Mouse (Mus musculus) fat pad, adult 2 months (tissue): Measurements from ENCODE around the gene Txndc5.
A peak's percentile ranks its signal among the peaks of the same experiment; 100 is the strongest.

Source experiments
- DNase-seq: peaks from one replicate; pipeline ENCODE4 v3.0.0-alpha.2; 2011; ENCODE audit warnings: low read depth, low spot score; ENCODE audit errors: extremely low read depth

The Txndc5 gene

GRCm38 (mm10) chr13:38528687-38529294, at the start of gene Txndc5:
TSS of gene Txndc5 (minus strand) at chr13:38528824.
- peak; percentile 37 for DNase-seq

DNA sequence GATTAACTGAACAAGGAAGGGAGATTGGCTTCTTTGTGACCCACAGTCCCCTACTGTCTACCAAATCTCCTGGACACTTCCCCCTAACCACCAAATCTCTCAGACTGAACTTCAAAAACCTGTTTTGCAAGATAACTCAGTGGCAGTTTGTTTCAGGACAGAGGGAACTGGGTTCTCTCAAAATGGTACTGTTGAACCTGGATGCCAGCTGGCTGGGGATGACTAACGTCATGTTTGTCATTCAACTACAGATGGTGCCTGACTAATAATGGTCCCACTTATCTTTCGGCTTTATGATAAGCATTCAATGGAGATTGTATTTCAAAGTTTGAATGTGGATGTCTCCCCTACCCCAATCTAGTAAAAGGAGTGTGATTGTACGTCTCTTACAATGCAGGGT, 46.0 kb upstream of the Txndc5 start:
- no peak for DNase-seq

- DNase-seq, result no peak
These were observed 44.7 kb upstream of the Txndc5 start for GRCm38 (mm10) chr13:38573281-38573680.

- DNase-seq, result no peak
These were observed 36.6 kb upstream of the Txndc5 start for GRCm38 (mm10) chr13:38565245-38565644.

GRCm38 (mm10) chr13:38554611-38555010, 26.0 kb upstream of the Txndc5 start:
- no peak for DNase-seq

DNA sequence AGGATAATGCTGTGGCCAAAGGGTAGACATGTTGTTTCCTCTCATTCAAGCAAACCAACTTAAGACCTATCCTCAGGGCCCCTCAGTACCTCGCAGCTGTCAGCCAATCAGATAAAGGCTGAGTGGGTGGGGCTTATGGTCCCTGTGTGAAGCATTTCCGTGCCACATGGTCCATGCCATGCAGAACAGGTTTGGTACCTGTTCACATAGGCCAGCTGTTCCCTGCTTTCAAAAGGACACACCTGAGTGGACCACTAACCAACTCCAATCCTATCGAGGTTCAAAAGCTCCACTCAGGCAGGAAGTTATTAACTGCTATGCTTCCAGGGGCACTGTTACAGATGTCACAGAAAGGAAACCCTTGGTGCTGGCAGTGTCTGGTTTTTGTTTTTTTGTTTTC, 25.6 kb upstream of the Txndc5 start:
- DNase-seq, result no peak

GRCm38 (mm10) chr13:38548681-38549080, 20.1 kb upstream of the Txndc5 start:
- no peak for DNase-seq

- DNase-seq, result no peak
These were observed 19.1 kb upstream of the Txndc5 start for GRCm38 (mm10) chr13:38547717-38548116.

- no peak for DNase-seq
These were observed 18.1 kb upstream of the Txndc5 start for GRCm38 (mm10) chr13:38546754-38547153.

DNA sequence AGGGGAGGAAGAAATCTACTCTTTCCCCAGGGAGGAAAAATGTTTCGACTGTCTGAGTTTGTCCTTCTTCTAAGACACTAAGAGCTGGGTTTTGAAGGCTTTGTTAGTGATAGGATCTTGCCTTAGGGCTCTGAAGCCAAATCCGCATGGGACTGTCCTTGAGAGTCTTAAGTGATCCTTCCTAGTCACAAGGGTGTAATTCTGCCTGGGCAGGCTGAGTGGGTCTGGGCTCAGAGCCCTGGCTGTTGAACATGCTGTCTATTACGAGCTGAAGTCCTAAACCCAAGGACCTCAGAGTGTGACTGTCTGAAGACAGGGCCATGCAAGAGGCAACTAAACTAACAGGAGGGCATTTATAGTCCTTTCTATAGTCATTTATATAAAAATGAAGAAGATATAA, 16.8 kb upstream of the Txndc5 start:
- DNase-seq, result no peak

GRCm38 (mm10) chr13:38544769-38545445, 16.3 kb upstream of the Txndc5 start:
- no peak for DNase-seq

- no peak for DNase-seq
These were observed 15.0 kb upstream of the Txndc5 start for GRCm38 (mm10) chr13:38543455-38544125.

DNA sequence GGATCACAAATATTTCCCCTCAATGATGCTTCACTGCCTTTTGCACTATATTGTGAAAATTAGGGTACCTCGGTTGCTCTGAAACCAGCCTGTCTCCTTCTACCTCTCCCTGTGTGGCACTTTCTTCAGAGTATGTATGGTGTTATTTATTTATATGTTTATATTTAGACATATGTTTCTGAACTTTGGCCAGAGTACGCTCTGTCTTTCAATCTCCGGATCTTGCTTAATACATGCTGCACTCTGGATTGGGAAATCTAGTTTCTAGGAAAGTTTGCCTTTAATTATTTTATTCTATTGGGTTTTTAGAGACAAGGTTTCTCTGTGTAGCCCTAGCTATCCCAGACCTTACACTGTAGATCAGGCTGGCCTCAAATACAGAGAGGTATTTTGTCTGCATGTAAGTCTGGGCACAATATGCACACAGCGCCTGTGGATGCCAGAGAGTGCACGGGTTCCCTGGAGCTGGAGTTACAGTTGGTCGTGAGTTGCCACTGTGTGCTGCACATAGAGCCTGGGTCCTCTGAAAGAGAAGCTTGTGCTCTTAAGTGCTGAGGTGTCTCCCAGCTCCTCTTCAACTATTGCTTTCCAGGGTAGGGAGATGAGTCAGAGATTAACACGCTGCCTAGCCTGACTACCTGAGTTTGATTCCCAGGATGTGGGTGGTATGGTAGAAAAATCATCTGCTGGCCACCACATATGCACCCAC, 10.7 kb upstream of the Txndc5 start:
- no peak for DNase-seq

DNA sequence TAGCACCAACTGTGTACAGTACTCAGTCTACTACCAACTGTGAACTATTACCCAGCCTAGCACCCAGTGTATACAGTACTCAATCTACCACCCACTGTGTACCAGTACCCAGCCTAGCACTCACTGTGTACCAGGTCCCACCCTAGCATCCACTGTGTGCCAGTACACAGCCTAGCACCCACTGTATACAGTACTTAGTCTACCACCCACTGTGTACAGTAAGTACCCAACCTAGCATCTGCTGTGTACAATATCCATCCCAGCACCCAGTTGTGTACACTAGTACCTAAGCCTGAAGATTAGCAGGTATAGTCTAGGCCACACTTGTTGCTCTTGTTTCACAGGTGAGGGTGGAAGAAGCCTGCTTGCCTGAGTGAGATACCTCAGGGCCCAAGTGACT, 8.9 kb upstream of the Txndc5 start:
- no peak for DNase-seq

GRCm38 (mm10) chr13:38534731-38535130, 6.1 kb upstream of the Txndc5 start:
- DNase-seq, result no peak

DNA sequence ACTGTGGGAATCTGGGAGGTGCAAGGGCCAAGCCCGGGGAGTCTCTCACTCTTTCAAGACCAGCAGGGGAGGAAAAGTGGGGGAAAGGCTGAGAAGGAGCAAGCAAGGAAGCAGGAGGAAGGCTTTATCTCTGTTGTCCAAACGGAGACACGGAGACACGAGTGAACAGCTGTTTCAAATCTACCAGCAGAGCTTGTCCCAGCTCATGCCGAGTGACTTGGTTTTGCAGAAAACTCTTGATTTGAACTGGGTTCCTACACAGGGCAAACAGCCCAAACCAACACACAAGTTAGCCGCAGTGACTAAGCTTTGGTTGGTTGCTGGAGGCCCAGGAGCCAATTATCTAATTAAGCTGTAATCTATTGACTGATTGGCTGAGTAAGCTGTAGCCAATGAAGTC, 5.4 kb upstream of the Txndc5 start:
- DNase-seq, result no peak

DNA sequence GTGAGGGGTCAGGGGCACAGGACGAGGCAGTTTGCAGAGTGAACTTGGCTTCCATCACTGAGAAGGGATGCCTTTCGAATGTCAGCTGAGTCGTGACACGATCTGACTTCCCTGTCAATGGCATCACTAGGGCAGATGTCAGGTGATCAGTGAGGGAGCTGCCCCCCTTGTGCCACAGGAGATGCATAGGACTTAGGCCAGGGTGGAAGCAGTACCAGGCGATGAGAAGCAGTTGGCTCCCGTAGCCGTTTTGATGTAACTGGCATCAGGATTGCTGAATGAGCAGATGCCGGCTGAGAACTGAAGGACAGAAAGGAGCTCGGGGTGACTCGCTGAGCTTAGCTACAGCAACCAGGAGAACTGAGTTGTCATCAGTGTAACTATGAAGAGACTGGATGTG, 4.8 kb upstream of the Txndc5 start:
- DNase-seq, result no peak

DNA sequence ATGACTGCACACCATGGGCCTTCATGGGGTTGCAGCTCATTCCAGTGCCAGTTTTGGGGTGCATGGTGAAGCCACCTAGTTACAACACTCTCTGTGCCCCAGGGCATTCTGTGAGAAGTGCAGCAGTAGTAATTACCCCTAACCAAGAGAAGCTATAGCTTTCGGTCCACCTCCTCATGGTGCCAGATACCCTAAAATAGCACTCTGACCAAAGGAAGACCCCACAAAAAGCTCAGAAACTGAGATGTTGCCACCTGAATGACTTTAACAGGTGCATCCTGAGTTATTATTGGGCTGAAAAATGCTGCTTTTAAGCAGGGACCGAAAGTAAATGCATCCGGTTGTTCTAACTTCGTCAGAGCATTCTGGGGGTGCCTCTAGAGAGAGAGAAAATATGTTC, 2.9 kb upstream of the Txndc5 start:
- no peak for DNase-seq

GRCm38 (mm10) chr13:38529576-38529975, 952 bp upstream of the Txndc5 start:
- no peak for DNase-seq

- DNase-seq, result no peak
These were observed 600 bp downstream of the Txndc5 start for GRCm38 (mm10) chr13:38527797-38528650.
